Mouse (Mus musculus): ENCODE results near the gene Nlrc5. TPM values are rescaled to one million over a fixed set of nuclear protein-coding genes. Genes with fewer than 3 reads are reported as not detected.

The Nlrc5 gene
- polyA plus RNA-seq, 1 experiment: 16.5 TPM

GRCm38 (mm10) chr8:94429376-94429775 is 4.8 kb upstream of the Nlrc5 start:
- Histone ChIP-seq H3K4me3 (replicated peaks; ENCODE audit: control insufficient read depth, low read depth, low read length) (no peak overlapping the region), H3K27ac (ENCODE audit: control insufficient read depth, insufficient read depth, low read depth, low read length, poor library complexity) (no peak overlapping the region), H3K4me1 (ENCODE audit: control insufficient read depth, insufficient read depth, low read length) (peaks cover 4% of the 10 kb centered on the region; the same call in 1 of the 2 replicates)
- TF ChIP-seq CTCF (IDR thresholded peaks at IDR 0.05; ENCODE audit: control insufficient read depth, insufficient read depth, low read length) (no peak), POLR2A (IDR thresholded peaks at IDR 0.05; ENCODE audit: borderline replicate concordance, control insufficient read depth, low read depth, low read length) (no peak)
- 76% methylated on average over 7 of the region's 7 CpGs for WGBS

GRCm38 (mm10) chr8:94432212-94432611 is 1.9 kb upstream of the Nlrc5 start:
- Histone ChIP-seq H3K4me3 (replicated peaks; ENCODE audit: control insufficient read depth, low read depth, low read length) (no peak overlapping the region), H3K4me1 (ENCODE audit: control insufficient read depth, insufficient read depth, low read length) (peaks cover 4% of the 10 kb centered on the region; the same call in 1 of the 2 replicates), H3K27ac (ENCODE audit: control insufficient read depth, insufficient read depth, low read depth, low read length, poor library complexity) (no peak overlapping the region)
- WGBS: 63% methylated on average over 3 of the region's 3 CpGs
- TF ChIP-seq POLR2A (IDR thresholded peaks at IDR 0.05; ENCODE audit: borderline replicate concordance, control insufficient read depth, low read depth, low read length) (no peak), CTCF (IDR thresholded peaks at IDR 0.05; ENCODE audit: control insufficient read depth, insufficient read depth, low read length) (no peak)

- Histone ChIP-seq H3K27ac (ENCODE audit: control insufficient read depth, insufficient read depth, low read depth, low read length, poor library complexity) (no peak overlapping the region), H3K4me3 (replicated peaks; ENCODE audit: control insufficient read depth, low read depth, low read length) (no peak overlapping the region), H3K4me1 (ENCODE audit: control insufficient read depth, insufficient read depth, low read length) (peaks cover 3% of the 10 kb centered on the region; the same call in 1 of the 2 replicates)
- TF ChIP-seq CTCF (IDR thresholded peaks at IDR 0.05; ENCODE audit: control insufficient read depth, insufficient read depth, low read length): no peak
- TF ChIP-seq POLR2A (IDR thresholded peaks at IDR 0.05; ENCODE audit: borderline replicate concordance, control insufficient read depth, low read depth, low read length): no peak
- WGBS: 52% methylated on average over 3 of the region's 3 CpGs
Observed at GRCm38 (mm10) chr8:94434958-94435357, 802 bp downstream of the Nlrc5 start.

- WGBS: 84% methylated on average over 15 of the region's 15 CpGs
- Histone ChIP-seq H3K4me1 (ENCODE audit: control insufficient read depth, insufficient read depth, low read length) (peaks cover 3% of the 10 kb centered on the region; the same call in 1 of the 2 replicates), H3K4me3 (replicated peaks; ENCODE audit: control insufficient read depth, low read depth, low read length) (no peak overlapping the region), H3K27ac (ENCODE audit: control insufficient read depth, insufficient read depth, low read depth, low read length, poor library complexity) (no peak overlapping the region)
- TF ChIP-seq POLR2A (IDR thresholded peaks at IDR 0.05; ENCODE audit: borderline replicate concordance, control insufficient read depth, low read depth, low read length) (no peak), CTCF (IDR thresholded peaks at IDR 0.05; ENCODE audit: control insufficient read depth, insufficient read depth, low read length) (no peak)
Observed at GRCm38 (mm10) chr8:94435397-94436111, 1.4 kb downstream of the Nlrc5 start.

GRCm38 (mm10) chr8:94436112-94436572 is 2.0 kb downstream of the Nlrc5 start:
- 86% methylated on average over 5 of the region's 5 CpGs for WGBS
- Histone ChIP-seq H3K4me3 (replicated peaks; ENCODE audit: control insufficient read depth, low read depth, low read length) (no peak overlapping the region), H3K4me1 (ENCODE audit: control insufficient read depth, insufficient read depth, low read length) (peaks cover 3% of the 10 kb centered on the region; the same call in 1 of the 2 replicates), H3K27ac (ENCODE audit: control insufficient read depth, insufficient read depth, low read depth, low read length, poor library complexity) (no peak overlapping the region)
- TF ChIP-seq POLR2A (IDR thresholded peaks at IDR 0.05; ENCODE audit: borderline replicate concordance, control insufficient read depth, low read depth, low read length) (no peak), CTCF (IDR thresholded peaks at IDR 0.05; ENCODE audit: control insufficient read depth, insufficient read depth, low read length) (no peak)

- TF ChIP-seq POLR2A (IDR thresholded peaks at IDR 0.05; ENCODE audit: borderline replicate concordance, control insufficient read depth, low read depth, low read length): no peak
- H3K4me3 ChIP-seq (replicated peaks; ENCODE audit: control insufficient read depth, low read depth, low read length): no peak overlapping the region
- H3K4me1 ChIP-seq (ENCODE audit: control insufficient read depth, insufficient read depth, low read length): peaks cover 3% of the 10 kb centered on the region; the same call in 1 of the 2 replicates
- H3K27ac ChIP-seq (ENCODE audit: control insufficient read depth, insufficient read depth, low read depth, low read length, poor library complexity): no peak overlapping the region
- 61% methylated on average over 3 of the region's 3 CpGs for WGBS
Observed at GRCm38 (mm10) chr8:94436900-94437299, 2.7 kb downstream of the Nlrc5 start.

DNA sequence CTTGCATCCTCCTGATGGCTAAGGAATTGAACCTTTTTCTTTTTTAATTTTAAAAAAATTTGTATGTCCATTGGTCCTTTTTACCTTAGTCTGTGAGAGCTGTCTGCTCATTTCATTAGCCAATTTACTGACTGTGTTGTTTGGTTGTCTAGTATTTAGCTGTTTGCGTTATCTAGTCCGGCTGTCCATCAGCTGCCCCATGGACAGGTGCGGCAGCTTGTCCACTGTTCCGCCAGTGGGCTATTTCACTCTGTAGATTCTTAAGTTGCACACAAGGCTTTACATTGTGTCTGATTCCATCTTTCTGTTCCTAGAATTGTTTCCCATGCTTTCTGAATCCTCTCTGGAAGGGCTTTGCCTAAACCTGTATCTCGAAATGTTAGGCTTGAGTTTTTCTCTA is 4.5 kb downstream of the Nlrc5 start:
- H3K4me3 ChIP-seq (replicated peaks; ENCODE audit: control insufficient read depth, low read depth, low read length): no peak overlapping the region
- 88% methylated on average over 5 of the region's 5 CpGs for WGBS
- no peaks in the 10 kb centered on the region; the same call in 1 of the 2 replicates for H3K4me1 ChIP-seq (ENCODE audit: control insufficient read depth, insufficient read depth, low read length)
- no peak overlapping the region for H3K27ac ChIP-seq (ENCODE audit: control insufficient read depth, insufficient read depth, low read depth, low read length, poor library complexity)
- no peak for TF ChIP-seq CTCF (IDR thresholded peaks at IDR 0.05; ENCODE audit: control insufficient read depth, insufficient read depth, low read length)
- TF ChIP-seq POLR2A (IDR thresholded peaks at IDR 0.05; ENCODE audit: borderline replicate concordance, control insufficient read depth, low read depth, low read length): no peak

DNA sequence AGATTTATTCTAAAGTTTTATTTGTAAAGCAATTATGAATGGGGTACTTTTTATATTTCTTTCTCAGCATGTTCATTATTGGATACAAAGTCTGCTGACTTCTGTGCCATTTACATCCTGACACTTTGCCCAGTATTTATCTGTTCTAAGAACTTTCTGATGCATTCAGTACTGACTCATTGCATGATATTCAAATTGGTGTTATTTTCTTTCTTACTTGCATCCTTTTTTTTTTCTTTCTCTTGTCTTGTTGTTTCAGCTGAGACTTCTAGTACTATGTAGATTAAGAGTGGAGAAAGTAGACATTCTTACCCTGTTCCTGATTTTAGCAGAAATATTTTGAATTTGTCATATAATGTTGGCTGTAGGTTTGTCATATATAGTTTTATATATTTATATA is 5.5 kb downstream of the Nlrc5 start:
- TF ChIP-seq POLR2A (IDR thresholded peaks at IDR 0.05; ENCODE audit: borderline replicate concordance, control insufficient read depth, low read depth, low read length) (no peak), CTCF (IDR thresholded peaks at IDR 0.05; ENCODE audit: control insufficient read depth, insufficient read depth, low read length) (no peak)
- Histone ChIP-seq H3K4me1 (ENCODE audit: control insufficient read depth, insufficient read depth, low read length) (no peaks in the 10 kb centered on the region; the same call in 1 of the 2 replicates), H3K4me3 (replicated peaks; ENCODE audit: control insufficient read depth, low read depth, low read length) (no peak overlapping the region), H3K27ac (ENCODE audit: control insufficient read depth, insufficient read depth, low read depth, low read length, poor library complexity) (no peak overlapping the region)
